Mouse (Mus musculus) olfactory bulb, adult 2 months (tissue): Measurements from ENCODE around the gene Casp7.

Experiments used
- CTCF ChIP-seq: fragments of 200-500 bp; IDR thresholded peaks from 2 replicates; pipeline ENCODE4 v1.5.1; 2012; ENCODE audit warnings: low read depth, mild to moderate bottlenecking, low read length, moderate library complexity; ENCODE audit not compliant: insufficient read depth
- POLR2A ChIP-seq: fragments of 200-500 bp; IDR thresholded peaks from 2 replicates; pipeline ENCODE4 v1.6.1; 2012; ENCODE audit warnings: mild to moderate bottlenecking, low read depth, low read length, moderate library complexity; ENCODE audit not compliant: insufficient read depth

DNA sequence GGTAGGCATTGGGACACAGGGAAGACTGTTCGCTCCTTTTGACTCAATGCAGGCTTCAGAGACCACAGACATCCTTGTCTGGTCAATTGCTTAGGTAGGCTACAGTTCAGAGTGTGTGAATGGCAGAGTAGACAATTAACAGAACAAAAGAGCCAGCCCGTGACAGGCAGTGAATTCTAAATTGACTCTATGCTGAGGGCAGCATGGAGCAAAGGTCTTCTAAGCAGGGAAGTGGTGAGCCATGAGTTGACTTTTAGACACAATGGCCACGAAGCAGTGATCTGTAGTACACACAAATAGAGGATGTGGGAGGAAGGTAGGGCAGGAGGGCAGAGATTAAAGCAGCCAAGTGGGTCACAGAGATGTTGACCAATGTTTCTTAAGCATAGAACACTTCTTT, 80.9 kb downstream of the Casp7 start:
- TF ChIP-seq CTCF (no peak), POLR2A (no peak)
